Mouse (Mus musculus): ENCODE data around the gene Fkbp10. TPM values are rescaled to one million over a fixed set of nuclear protein-coding genes. Genes with fewer than 3 reads are reported as not detected.

The Fkbp10 gene
- polyA plus RNA-seq, 1 experiment from 2014 or later: 139 TPM

- Histone ChIP-seq H3K4me2 (no peak overlapping the region), H3K9me3 (replicated peaks) (no peaks in the 10 kb centered on the region), H3K27ac (no peak overlapping the region), H3K36me3 (peaks cover 14% of the 10 kb centered on the region), H3K4me3 (replicated peaks) (no peak overlapping the region), H3K9ac (no peak overlapping the region), H3K4me1 (peaks cover 31% of the 10 kb centered on the region), H3K27me3 (no peaks in the 10 kb centered on the region)
- 94% methylated on average over 3 of the region's 3 CpGs for WGBS
- no peak for ATAC-seq (replicated peaks; ENCODE audit: low FRiP score)
These were observed 10.9 kb upstream of the Fkbp10 start for GRCm38 (mm10) chr11:100404456-100405074.

- Histone ChIP-seq H3K4me1 (peaks cover 42% of the 10 kb centered on the region), H3K4me2 (no peak overlapping the region), H3K9ac (no peak overlapping the region), H3K4me3 (replicated peaks) (no peak overlapping the region), H3K27ac (no peak overlapping the region), H3K9me3 (replicated peaks) (no peaks in the 10 kb centered on the region), H3K27me3 (no peaks in the 10 kb centered on the region), H3K36me3 (peaks cover 31% of the 10 kb centered on the region)
- 80% methylated on average over 8 of the region's 8 CpGs for WGBS
- ATAC-seq (replicated peaks; ENCODE audit: low FRiP score): no peak
These were observed 9.2 kb upstream of the Fkbp10 start for GRCm38 (mm10) chr11:100406273-100406672.

GRCm38 (mm10) chr11:100406995-100407705, 8.3 kb upstream of the Fkbp10 start:
- peaks cover 31% of the 10 kb centered on the region for H3K36me3 ChIP-seq
- peaks cover 45% of the 10 kb centered on the region for H3K4me1 ChIP-seq
- no peaks in the 10 kb centered on the region for H3K27me3 ChIP-seq
- H3K27ac ChIP-seq: no peak overlapping the region
- H3K9ac ChIP-seq: no peak overlapping the region
- no peak overlapping the region for H3K4me3 ChIP-seq (replicated peaks)
- no peaks in the 10 kb centered on the region for H3K9me3 ChIP-seq (replicated peaks)
- no peak for ATAC-seq (replicated peaks; ENCODE audit: low FRiP score)
- WGBS: 86% methylated on average over 5 of the region's 5 CpGs
- H3K4me2 ChIP-seq: no peak overlapping the region

- no peak overlapping the region for H3K27ac ChIP-seq
- no peak overlapping the region for H3K4me3 ChIP-seq (replicated peaks)
- no peak overlapping the region for H3K9ac ChIP-seq
- ATAC-seq (replicated peaks; ENCODE audit: low FRiP score): no peak
- no peaks in the 10 kb centered on the region for H3K9me3 ChIP-seq (replicated peaks)
- H3K4me2 ChIP-seq: no peak overlapping the region
- H3K27me3 ChIP-seq: no peaks in the 10 kb centered on the region
- peaks cover 34% of the 10 kb centered on the region for H3K36me3 ChIP-seq
- H3K4me1 ChIP-seq: peaks cover 45% of the 10 kb centered on the region
- WGBS: 44% methylated on average over 10 of the region's 10 CpGs
These were observed 7.2 kb upstream of the Fkbp10 start for GRCm38 (mm10) chr11:100408076-100408834.

- Histone ChIP-seq H3K27ac (no peak overlapping the region), H3K4me2 (no peak overlapping the region), H3K4me3 (replicated peaks) (no peak overlapping the region), H3K9me3 (replicated peaks) (no peaks in the 10 kb centered on the region), H3K36me3 (peaks cover 34% of the 10 kb centered on the region), H3K9ac (no peak overlapping the region), H3K4me1 (peaks cover 45% of the 10 kb centered on the region), H3K27me3 (no peaks in the 10 kb centered on the region)
- WGBS: 88% methylated on average over 12 of the region's 12 CpGs
- ATAC-seq (replicated peaks; ENCODE audit: low FRiP score): no peak
These were observed 6.5 kb upstream of the Fkbp10 start for GRCm38 (mm10) chr11:100408835-100409462.

- H3K4me2 ChIP-seq: no peak overlapping the region
- H3K9ac ChIP-seq: no peak overlapping the region
- WGBS: 82% methylated on average over 3 of the region's 3 CpGs
- H3K27ac ChIP-seq: no peak overlapping the region
- H3K4me3 ChIP-seq (replicated peaks): no peak overlapping the region
- H3K4me1 ChIP-seq: peaks cover 42% of the 10 kb centered on the region
- no peaks in the 10 kb centered on the region for H3K27me3 ChIP-seq
- ATAC-seq (replicated peaks; ENCODE audit: low FRiP score): no peak
- no peaks in the 10 kb centered on the region for H3K9me3 ChIP-seq (replicated peaks)
- H3K36me3 ChIP-seq: peaks cover 34% of the 10 kb centered on the region
These were observed 5.8 kb upstream of the Fkbp10 start for GRCm38 (mm10) chr11:100409686-100410085.

GRCm38 (mm10) chr11:100411736-100412135, 3.8 kb upstream of the Fkbp10 start:
- no peak overlapping the region for H3K4me3 ChIP-seq (replicated peaks)
- H3K9ac ChIP-seq: no peak overlapping the region
- no peaks in the 10 kb centered on the region for H3K27me3 ChIP-seq
- H3K36me3 ChIP-seq: peaks cover 34% of the 10 kb centered on the region
- no peak overlapping the region for H3K27ac ChIP-seq
- no peak for ATAC-seq (replicated peaks; ENCODE audit: low FRiP score)
- 65% methylated on average over 11 of the region's 11 CpGs for WGBS
- peaks cover 61% of the 10 kb centered on the region for H3K4me1 ChIP-seq
- H3K9me3 ChIP-seq (replicated peaks): no peaks in the 10 kb centered on the region
- peak overlapping the region; percentile 85 for H3K4me2 ChIP-seq

GRCm38 (mm10) chr11:100413541-100413940, 2.0 kb upstream of the Fkbp10 start:
- no peaks in the 10 kb centered on the region for H3K9me3 ChIP-seq (replicated peaks)
- peak overlapping the region; percentile 75 for H3K9ac ChIP-seq
- H3K27me3 ChIP-seq: no peaks in the 10 kb centered on the region
- peak overlapping the region; percentile 97 for H3K27ac ChIP-seq
- 49% methylated on average over 11 of the region's 11 CpGs for WGBS
- peaks cover 65% of the 10 kb centered on the region for H3K4me1 ChIP-seq
- peak overlapping the region; percentile 80 for H3K4me3 ChIP-seq (replicated peaks)
- peaks cover 30% of the 10 kb centered on the region for H3K36me3 ChIP-seq
- H3K4me2 ChIP-seq: peak overlapping the region; percentile 85
- no peak for ATAC-seq (replicated peaks; ENCODE audit: low FRiP score)

- under 1% methylated on average over 93 of the region's 93 CpGs for WGBS
- Histone ChIP-seq H3K4me3 (replicated peaks) (peak within 1 kb of the TSS; percentile 80), H3K9ac (peak within 1 kb of the TSS; percentile 75), H3K4me2 (peak within 1 kb of the TSS; percentile 85), H3K27ac (peak within 1 kb of the TSS; percentile 97), H3K27me3 (no peaks in the 10 kb centered on the region), H3K9me3 (replicated peaks) (no peaks in the 10 kb centered on the region), H3K36me3 (peaks cover 26% of the 10 kb centered on the region), H3K4me1 (peaks cover 65% of the 10 kb centered on the region)
- ATAC-seq (replicated peaks; ENCODE audit: low FRiP score): peak; percentile 96
These were observed 1.2 kb upstream of the Fkbp10 start, which contains the start of gene P3h4 for GRCm38 (mm10) chr11:100414021-100414913. Gene P3h4 (minus strand): TSS chr11:100414836.

GRCm38 (mm10) chr11:100421537-100421936, 6.0 kb downstream of the Fkbp10 start:
- no peak overlapping the region for H3K4me3 ChIP-seq (replicated peaks)
- peaks cover 35% of the 10 kb centered on the region for H3K4me1 ChIP-seq
- no peak overlapping the region for H3K9ac ChIP-seq
- H3K27me3 ChIP-seq: no peaks in the 10 kb centered on the region
- H3K4me2 ChIP-seq: 0 out of 2 replicates have a peak overlapping the region, but pooled peaks have one; percentile 16
- peak overlapping the region; percentile 75 for H3K27ac ChIP-seq
- no peaks in the 10 kb centered on the region for H3K9me3 ChIP-seq (replicated peaks)
- 28% methylated on average over 8 of the region's 8 CpGs for WGBS
- H3K36me3 ChIP-seq: peaks cover 60% of the 10 kb centered on the region
- ATAC-seq (replicated peaks; ENCODE audit: low FRiP score): peak; percentile 66

- no peak for ATAC-seq (replicated peaks; ENCODE audit: low FRiP score)
- 92% methylated on average over 7 of the region's 7 CpGs for WGBS
- Histone ChIP-seq H3K27ac (no peak overlapping the region), H3K4me2 (no peak overlapping the region), H3K9me3 (replicated peaks) (no peaks in the 10 kb centered on the region), H3K36me3 (peaks cover 61% of the 10 kb centered on the region), H3K27me3 (no peaks in the 10 kb centered on the region), H3K4me3 (replicated peaks) (no peak overlapping the region), H3K4me1 (peaks cover 25% of the 10 kb centered on the region), H3K9ac (no peak overlapping the region)
These were observed 8.3 kb downstream of the Fkbp10 start for GRCm38 (mm10) chr11:100423836-100424235.

Data from kidney, embryonic 15.5 days (tissue).